ENCODE assay signal across 21 mouse cellular contexts in the genomic region with DNA sequence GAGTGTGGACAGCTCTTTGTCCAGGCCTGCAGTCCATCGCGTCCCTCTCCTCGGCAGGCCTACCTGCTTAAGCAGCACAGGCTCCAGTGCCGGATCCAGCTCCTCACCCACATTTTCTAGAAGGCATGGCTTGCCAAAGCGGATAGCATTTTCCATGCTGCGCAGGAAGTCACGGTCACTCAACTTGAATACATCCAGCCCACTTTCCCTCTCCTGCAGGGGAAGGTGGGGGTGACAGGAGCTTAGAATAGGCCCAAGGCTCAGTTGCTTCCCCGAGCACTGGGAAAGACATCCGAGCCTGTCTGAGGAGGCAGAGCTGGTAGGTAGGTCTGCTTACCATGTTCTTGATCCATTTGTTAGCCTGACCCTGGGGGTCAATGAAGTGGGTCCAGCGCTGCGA. TPM values are rescaled to one million over a fixed set of nuclear protein-coding genes. Genes with fewer than 3 reads are reported as not detected.
DNase-seq lines count a peak whose midpoint lies in the region; ATAC-seq lines count a peak whose summit lies in the region.
"Had no signal": no experiment of that assay in that cellular context is flagged by ENCODE, and none has a peak within 500 bp of the region (broad histone marks: within the 10 kb centered on the region; RNA-seq: fewer than 3 reads in every experiment).

No protein-coding gene starts in this region.

- no peak overlapping the region for H3K9ac ChIP-seq in forebrain, embryonic 11.5 days (ENCODE audit: low read length)
- H3K9ac ChIP-seq: liver, embryonic 15.5 days; stomach, embryonic 15.5 days had no signal

- H3K36me3 ChIP-seq in forebrain, embryonic 10.5 days (replicated peaks), result peaks cover 11% of the 10 kb centered on the region
- no peaks in the 10 kb centered on the region for H3K36me3 ChIP-seq in forebrain, embryonic 11.5 days (ENCODE audit: control insufficient read depth, insufficient read depth, low read length)
- H3K36me3 ChIP-seq in midbrain, embryonic 10.5 days, result peaks cover 21% of the 10 kb centered on the region
- H3K36me3 ChIP-seq: liver, embryonic 15.5 days; stomach, embryonic 15.5 days had no signal

- H3K4me1 ChIP-seq in forebrain, embryonic 10.5 days, result peaks cover 31% of the 10 kb centered on the region
- H3K4me1 ChIP-seq in forebrain, embryonic 11.5 days (replicated peaks; ENCODE audit: control insufficient read depth, insufficient read depth, low read length), result peaks cover 20% of the 10 kb centered on the region; the same call in 1 of the 2 replicates
- H3K4me1 ChIP-seq in midbrain, embryonic 10.5 days, result peaks cover 33% of the 10 kb centered on the region

- 91% methylated on average over 11 of the region's 11 CpGs for WGBS in forebrain, embryonic 10.5 days
- 93% methylated on average over 11 of the region's 11 CpGs for WGBS in forebrain, embryonic 11.5 days
- 90% methylated on average over 11 of the region's 11 CpGs for WGBS in midbrain, embryonic 10.5 days

- no peak overlapping the region for H3K4me3 ChIP-seq in forebrain, embryonic 10.5 days
- no peak overlapping the region for H3K4me3 ChIP-seq in forebrain, embryonic 11.5 days (ENCODE audit: low read depth, low read length)
- H3K4me3 ChIP-seq in midbrain, embryonic 10.5 days, result no peak overlapping the region
- H3K4me3 ChIP-seq: heart, embryonic 10.5 days; limb, embryonic 13.5 days; liver, embryonic 15.5 days; stomach, embryonic 15.5 days had no signal

- ATAC-seq in forebrain, embryonic 11.5 days (replicated peaks; ENCODE audit: low FRiP score), result no peak
- ATAC-seq: intestine, postnatal 0 days had no signal

- H3K9me3 ChIP-seq in forebrain, embryonic 10.5 days, result no peaks in the 10 kb centered on the region
- no peaks in the 10 kb centered on the region for H3K9me3 ChIP-seq in forebrain, embryonic 11.5 days (ENCODE audit: control insufficient read depth, low read length)
- H3K9me3 ChIP-seq in midbrain, embryonic 10.5 days (replicated peaks), result no peaks in the 10 kb centered on the region
- H3K9me3 ChIP-seq: heart, embryonic 10.5 days; limb, embryonic 13.5 days; liver, embryonic 15.5 days; stomach, embryonic 15.5 days had no signal

- H3K4me2 ChIP-seq in forebrain, embryonic 11.5 days (ENCODE audit: low read depth, low read length, severe bottlenecking), result no peak overlapping the region
- H3K4me2 ChIP-seq: liver, embryonic 15.5 days; stomach, embryonic 15.5 days had no signal

- DNase-seq in forebrain, embryonic 10.5 days (ENCODE audit: extremely low spot score, low spot score), result no peak
- DNase-seq in forebrain, embryonic 11.5 days (ENCODE audit: low spot score), result no peak
- DNase-seq in left cerebral cortex, postnatal 36 days (ENCODE audit: low spot score in 2 of 2), result peak; percentile 33 to 53
- DNase-seq in left cerebral cortex, postnatal 10 days (ENCODE audit: extremely low spot score in 1 of 2, low spot score in 2 of 2), result no peak
- no peak for DNase-seq in midbrain, embryonic 10.5 days (ENCODE audit: low spot score)
- DNase-seq in right cerebral cortex, postnatal 25 days, result peak; percentile 27
- no peak for DNase-seq in gastrocnemius, adult 8-10 months (ENCODE audit: low spot score in 2 of 2)
- no peak for DNase-seq in kidney, postnatal 36 days
- DNase-seq: adrenal gland, postnatal 10 days; cerebellum, postnatal 10 days; gastrocnemius, postnatal 25 days; heart, postnatal 14 days; kidney, postnatal 10 days; lung, postnatal 14 days; thymus, postnatal 36 days had no signal

- H3K27me3 ChIP-seq in forebrain, embryonic 10.5 days (ENCODE audit: poor library complexity, severe bottlenecking), result 0 out of 2 replicates have a peak, but pooled peaks cover 10% of the 10 kb centered on the region
- no peaks in the 10 kb centered on the region for H3K27me3 ChIP-seq in forebrain, embryonic 11.5 days (ENCODE audit: control insufficient read depth, insufficient read depth, low read length)
- 0 out of 2 replicates have a peak, but pooled peaks cover 3% of the 10 kb centered on the region for H3K27me3 ChIP-seq in midbrain, embryonic 10.5 days (ENCODE audit: low read depth, poor library complexity, severe bottlenecking)
- H3K27me3 ChIP-seq: limb, embryonic 13.5 days; stomach, embryonic 15.5 days had no signal

- H3K27ac ChIP-seq in forebrain, embryonic 10.5 days, result peak overlapping the region; percentile 80
- no peak overlapping the region for H3K27ac ChIP-seq in forebrain, embryonic 11.5 days (ENCODE audit: low read depth, low read length)
- H3K27ac ChIP-seq in midbrain, embryonic 10.5 days (replicated peaks), result peak overlapping the region; percentile 81
- H3K27ac ChIP-seq: heart, embryonic 10.5 days; limb, embryonic 13.5 days; liver, embryonic 15.5 days; stomach, embryonic 15.5 days had no signal

- intact Hi-C loops in left cerebral cortex, postnatal 36 days (cut with DNase I), result no loop called here
- intact Hi-C loops in left cerebral cortex, postnatal 10 days (cut with DNase I), result no loop called here

RNA-seq across cellular contexts. Expression of gene Bap1, which starts 16.4 kb away (rescaled TPM):
- 146 and 151 TPM in 2 replicates for polyA plus RNA-seq in forebrain, embryonic 10.5 days (2016; fragmentation: Nextera tagmentation; extraction: Ambion mirVana)
- 121 and 137 TPM in 2 replicates for polyA plus RNA-seq in forebrain, embryonic 11.5 days (2014; fragmentation: Nextera tagmentation; extraction: Ambion mirVana)
- total RNA-seq in left cerebral cortex, postnatal 36 days (2021), result 100 to 1,000 TPM; 144 to 148 TPM
- total RNA-seq in left cerebral cortex, postnatal 10 days (2021), result 100 to 1,000 TPM; 125 to 130 TPM
- 136 and 151 TPM in 2 replicates for polyA plus RNA-seq in midbrain, embryonic 10.5 days (2016; fragmentation: Nextera tagmentation; extraction: Ambion mirVana)
- 10 to 100 TPM; 46.3 to 57.2 (median 48.7) TPM for total RNA-seq in gastrocnemius, adult 8-10 months (2022)

RNA-seq across cellular contexts. Expression of gene Phf7, which starts 16.5 kb away (rescaled TPM):
- 14.0 and 16.4 TPM in 2 replicates for polyA plus RNA-seq in forebrain, embryonic 10.5 days (2016; fragmentation: Nextera tagmentation; extraction: Ambion mirVana)
- polyA plus RNA-seq in forebrain, embryonic 11.5 days (2014; fragmentation: Nextera tagmentation; extraction: Ambion mirVana), result 14.3 and 14.4 TPM in 2 replicates
- 1 to 10 TPM; 4.4 to 4.6 TPM for total RNA-seq in left cerebral cortex, postnatal 36 days (2021)
- total RNA-seq in left cerebral cortex, postnatal 10 days (2021), result 1 to 10 TPM; 5.0 to 5.3 TPM
- 13.4 and 13.5 TPM in 2 replicates for polyA plus RNA-seq in midbrain, embryonic 10.5 days (2016; fragmentation: Nextera tagmentation; extraction: Ambion mirVana)
- 10 to 100 TPM; 11.2 to 11.7 (median 11.6) TPM for total RNA-seq in gastrocnemius, adult 8-10 months (2022)

RNA-seq across cellular contexts. Expression of gene Sema3g, which starts 50.0 kb away (rescaled TPM):
- polyA plus RNA-seq in forebrain, embryonic 10.5 days (2016; fragmentation: Nextera tagmentation; extraction: Ambion mirVana), result 0.61 and 0.66 TPM in 2 replicates
- polyA plus RNA-seq in forebrain, embryonic 11.5 days (2014; fragmentation: Nextera tagmentation; extraction: Ambion mirVana), result 0.13 and 0.16 TPM in 2 replicates
- 1 to 10 TPM; 4.4 to 5.8 TPM for total RNA-seq in left cerebral cortex, postnatal 36 days (2021)
- total RNA-seq in left cerebral cortex, postnatal 10 days (2021), result 1 to 10 TPM; 3.6 to 4.4 TPM
- polyA plus RNA-seq in midbrain, embryonic 10.5 days (2016; fragmentation: Nextera tagmentation; extraction: Ambion mirVana), result 0.51 and 1.0 TPM in 2 replicates
- 1 to 10 TPM; 3.8 to 4.9 (median 4.5) TPM for total RNA-seq in gastrocnemius, adult 8-10 months (2022)
- total RNA-seq: megakaryocyte-erythroid progenitor cell, adult 5-6 weeks had no signal

RNA-seq across cellular contexts. Expression of gene Nisch, which starts 50.9 kb away (rescaled TPM):
- polyA plus RNA-seq in forebrain, embryonic 10.5 days (2016; fragmentation: Nextera tagmentation; extraction: Ambion mirVana), result 401 and 402 TPM in 2 replicates
- 399 and 407 TPM in 2 replicates for polyA plus RNA-seq in forebrain, embryonic 11.5 days (2014; fragmentation: Nextera tagmentation; extraction: Ambion mirVana)
- 100 to 1,000 TPM; 373 to 412 TPM for total RNA-seq in left cerebral cortex, postnatal 36 days (2021)
- total RNA-seq in left cerebral cortex, postnatal 10 days (2021), result 100 to 1,000 TPM; 412 to 432 TPM
- 391 and 448 TPM in 2 replicates for polyA plus RNA-seq in midbrain, embryonic 10.5 days (2016; fragmentation: Nextera tagmentation; extraction: Ambion mirVana)
- total RNA-seq in gastrocnemius, adult 8-10 months (2022), result 10 to 100 TPM; 49.1 to 60.3 (median 53.8) TPM

RNA-seq across cellular contexts. Expression of gene Dnah1, which starts 56.0 kb away (rescaled TPM):
- polyA plus RNA-seq in forebrain, embryonic 10.5 days (2016; fragmentation: Nextera tagmentation; extraction: Ambion mirVana), result 5.4 and 6.3 TPM in 2 replicates
- 7.6 and 8.8 TPM in 2 replicates for polyA plus RNA-seq in forebrain, embryonic 11.5 days (2014; fragmentation: Nextera tagmentation; extraction: Ambion mirVana)
- 1 to 10 TPM; 4.7 to 4.9 TPM for total RNA-seq in left cerebral cortex, postnatal 36 days (2021)
- 1 to 10 TPM; 1.4 to 2.1 TPM for total RNA-seq in left cerebral cortex, postnatal 10 days (2021)
- 7.4 and 7.7 TPM in 2 replicates for polyA plus RNA-seq in midbrain, embryonic 10.5 days (2016; fragmentation: Nextera tagmentation; extraction: Ambion mirVana)
- under 1 TPM in 2 of 4 experiments, not detected in 2; 0.05 to 0.11 TPM for total RNA-seq in gastrocnemius, adult 8-10 months (2022)

Comparison
In these comparisons a context has a peak if more than half of its experiments do, and no peak if none do; other contexts are left out.
1. DNase-seq: peak in left cerebral cortex, postnatal 36 days (2 of 2) and right cerebral cortex, postnatal 25 days (single experiment); none in forebrain, embryonic 10.5 days (single experiment), forebrain, embryonic 11.5 days (single experiment), left cerebral cortex, postnatal 10 days (0 of 2), midbrain, embryonic 10.5 days (single experiment), gastrocnemius, adult 8-10 months (0 of 2) and kidney, postnatal 36 days (0 of 2).